Mouse (Mus musculus): ENCODE measurements around the gene Plppr4. TPM values are rescaled to one million over a fixed set of nuclear protein-coding genes. Genes with fewer than 3 reads are reported as not detected.

Gene Plppr4
- 0.05 and 0.11 TPM in 2 replicates for polyA plus RNA-seq (2012; rRNA removed)

GRCm38 (mm10) chr3:117360528-117360927 is at the start of gene Plppr4:
Plppr4 (minus strand) TSS chr3:117360876.

Other genes with a start within 250 kb of the Plppr4 start
- gene Plppr5, start 214.0 kb upstream of the Plppr4 start, polyA plus RNA-seq (2012; rRNA removed): 0.02 and 0.06 TPM in 2 replicates

All from stomach, adult 2 months (tissue).